ENCODE assay signal across 23 mouse cellular contexts in genomic region chr9:34192542-34192941, GRCm38 (mm10).
"Had no signal": no experiment of that assay in that cellular context is flagged by ENCODE, and none has a peak within 500 bp of the region (broad histone marks: within the 10 kb centered on the region; RNA-seq: fewer than 3 reads in every experiment).

No protein-coding gene starts in this region.

- H3K4me2 ChIP-seq: limb, embryonic 12.5 days; limb, embryonic 15.5 days; liver, embryonic 11.5 days; lung, embryonic 14.5 days; midbrain, embryonic 13.5 days had no signal

- ATAC-seq: liver, postnatal 0 days; lung, postnatal 0 days; midbrain, embryonic 13.5 days; midbrain, embryonic 16.5 days had no signal

- DNase-seq: kidney, adult 9 months; kidney, postnatal 14 days; kidney, postnatal 4 days; left cerebral cortex, postnatal 4 days; liver, postnatal 0 days; lung, embryonic 14.5 days; right cerebral cortex, adult 18-20 months; right cerebral cortex, postnatal 14 days; right cerebral cortex, postnatal 4 days; thymus, adult 2 months; thymus, postnatal 14 days; thymus, postnatal 4 days had no signal

- H3K27me3 ChIP-seq: limb, embryonic 12.5 days; limb, embryonic 15.5 days; midbrain, embryonic 13.5 days had no signal

- H3K36me3 ChIP-seq: limb, embryonic 12.5 days; limb, embryonic 15.5 days; midbrain, embryonic 10.5 days; midbrain, embryonic 13.5 days had no signal

- H3K9me3 ChIP-seq: limb, embryonic 12.5 days; limb, embryonic 15.5 days; midbrain, embryonic 10.5 days; midbrain, embryonic 13.5 days had no signal

- H3K4me1 ChIP-seq: limb, embryonic 12.5 days; limb, embryonic 15.5 days; midbrain, embryonic 10.5 days; midbrain, embryonic 13.5 days had no signal

- H3K4me3 ChIP-seq: limb, embryonic 12.5 days; limb, embryonic 15.5 days; midbrain, embryonic 10.5 days; midbrain, embryonic 13.5 days; myocyte had no signal

- H3K9ac ChIP-seq: limb, embryonic 12.5 days; limb, embryonic 15.5 days; liver, embryonic 14.5 days; liver, postnatal 0 days; lung, embryonic 14.5 days; midbrain, embryonic 13.5 days had no signal

- H3K27ac ChIP-seq: limb, embryonic 12.5 days; limb, embryonic 15.5 days; liver, embryonic 14.5 days; macrophage; midbrain, embryonic 10.5 days; midbrain, embryonic 13.5 days; stomach, postnatal 0 days had no signal
